Mouse (Mus musculus) MEL (cell line): ENCODE measurements around the gene Pole4.

ENCODE experiments used
- CTCF ChIP-seq, 3 experiments: IDR thresholded peaks in 2 of 3; conservative IDR thresholded peaks in 1 of 3; 2 replicates each; pipeline ENCODE4 v1.5.1; 2011 to 2012; ENCODE audit warnings: low read length in 3 of 3, low read depth in 2 of 3, mild to moderate bottlenecking in 2 of 3, improper control_type of control experiment in 1 of 3, inconsistent platforms in 1 of 3, mixed read lengths in 1 of 3, moderate library complexity in 1 of 3; ENCODE audit not compliant: control insufficient read depth in 1 of 3, insufficient read depth in 1 of 3, poor library complexity in 1 of 3, severe bottlenecking in 1 of 3
- ZNF384 ChIP-seq: IDR thresholded peaks from 2 replicates; pipeline ENCODE4 v1.6.1; 2012; ENCODE audit warnings: low read depth, mild to moderate bottlenecking, inconsistent platforms, low read length, improper control_type of control experiment

DNA sequence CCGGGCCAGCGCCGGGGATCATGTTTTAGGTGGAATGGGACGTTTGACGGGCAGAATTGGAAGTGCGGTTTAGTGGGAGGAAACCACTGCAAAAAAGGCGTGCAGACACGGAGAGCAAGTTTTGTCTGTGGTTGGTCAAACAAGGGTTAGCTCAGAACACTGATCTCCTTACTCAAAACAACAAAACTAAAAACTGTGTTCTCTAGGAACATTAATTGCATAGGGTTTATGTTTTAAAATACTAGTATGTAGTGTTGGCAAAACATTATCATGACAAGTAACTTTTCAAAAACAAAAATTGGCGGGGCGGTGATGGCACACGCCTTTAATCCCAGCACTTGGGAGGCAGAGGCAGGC lies 52.0 kb downstream of the Pole4 start:
- TF ChIP-seq CTCF (IDR thresholded peaks at IDR 0.05 in 2 of 3, conservative IDR thresholded peaks at IDR 0.05 in 1 of 3; ENCODE audit: control insufficient read depth in 1 of 3, insufficient read depth in 1 of 3, low read depth in 2 of 3, low read length in 3 of 3, poor library complexity in 1 of 3, severe bottlenecking in 1 of 3) (no peak), ZNF384 (no peak)
